Mouse (Mus musculus) embryonic fibroblast, embryonic 13.5 days (primary cell): ENCODE measurements around the gene Mrpl21.

Experiments
- CTCF ChIP-seq: IDR thresholded peaks from 2 replicates; pipeline ENCODE4 v1.5.1; 2011; ENCODE audit warnings: mild to moderate bottlenecking, control low read depth, low read length, moderate library complexity, borderline replicate concordance; ENCODE audit not compliant: insufficient read depth
- POLR2A ChIP-seq: IDR thresholded peaks from 2 replicates; pipeline ENCODE4 v1.6.1; 2011; ENCODE audit warnings: low read depth, mild to moderate bottlenecking, control low read depth, low read length, moderate library complexity

DNA sequence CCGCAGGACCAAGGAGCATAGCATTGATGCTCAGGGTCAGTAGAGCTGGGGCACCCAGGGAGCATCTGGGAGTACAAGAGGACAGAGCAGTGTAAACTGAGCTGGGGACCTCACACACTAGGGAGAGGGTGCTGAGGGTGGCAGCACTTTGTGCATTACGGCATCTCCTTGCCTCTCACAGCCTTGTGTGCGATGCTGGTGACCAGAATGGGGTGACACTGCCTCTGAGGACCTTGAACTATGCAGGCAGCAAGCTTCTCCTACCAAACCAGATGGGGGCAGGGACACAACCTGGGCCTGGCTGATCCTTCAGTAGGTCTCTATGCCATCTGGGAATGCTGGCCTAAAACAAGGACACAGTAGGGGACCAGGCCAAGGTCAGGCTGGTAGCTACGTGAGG is 16.0 kb upstream of the Mrpl21 start:
- TF ChIP-seq CTCF (no peak), POLR2A (no peak)
